Mouse (Mus musculus) olfactory bulb, adult 2 months (tissue): ENCODE data around the gene Fndc1.

Experiments used
- CTCF ChIP-seq: fragments of 200-500 bp; IDR thresholded peaks from 2 replicates; pipeline ENCODE4 v1.5.1; 2012; ENCODE audit warnings: low read depth, mild to moderate bottlenecking, low read length, moderate library complexity; ENCODE audit not compliant: insufficient read depth
- POLR2A ChIP-seq: fragments of 200-500 bp; IDR thresholded peaks from 2 replicates; pipeline ENCODE4 v1.6.1; 2012; ENCODE audit warnings: mild to moderate bottlenecking, low read depth, low read length, moderate library complexity; ENCODE audit not compliant: insufficient read depth

- TF ChIP-seq POLR2A (no peak), CTCF (no peak)
Measured at GRCm38 (mm10) chr17:7851979-7852378, 24.9 kb upstream of the Fndc1 start.
